Mouse (Mus musculus) stomach, embryonic 16.5 days (tissue): ENCODE results near the gene Vti1a. TPM values are rescaled to one million over a fixed set of nuclear protein-coding genes. Genes with fewer than 3 reads are reported as not detected.

Experiments used
- polyA plus RNA-seq: library from polyadenylated mRNA; unstranded; fragments of >200 nt; fragmentation: Nextera tagmentation; extraction: Ambion mirVana; gene quantifications from 2 replicates; pipeline ENCODE4 v1.2.1, GENCODE M21; 2015

Vti1a gene
- polyA plus RNA-seq, 1 experiment from 2014 or later, result 26.1 TPM

Other genes with a start within 250 kb of the Vti1a start
- 21.2 and 23.3 TPM in 2 replicates for gene Gpam, start 189.1 kb upstream of the Vti1a start, polyA plus RNA-seq
- gene Tectb, start 135.6 kb upstream of the Vti1a start, polyA plus RNA-seq, result 0.13 and 0.14 TPM in 2 replicates
- 0.05 and 0.11 TPM in 2 replicates for gene Gucy2g, start 75.1 kb upstream of the Vti1a start, polyA plus RNA-seq
- gene Acsl5, start 64.4 kb upstream of the Vti1a start, polyA plus RNA-seq, result 145 and 151 TPM in 2 replicates
- 85.8 and 92.1 TPM in 2 replicates for gene Zdhhc6, start 263 bp upstream of the Vti1a start, polyA plus RNA-seq